Mouse (Mus musculus): Measurements from ENCODE around the gene Iqcj. TPM values are rescaled to one million over a fixed set of nuclear protein-coding genes. Genes with fewer than 3 reads are reported as not detected.
A peak's percentile ranks its signal among the peaks of the same experiment; 100 is the strongest.

The Iqcj gene
- 1 to 10 TPM; 2.1 to 3.6 (median 2.9) TPM for total RNA-seq (2022)

DNA sequence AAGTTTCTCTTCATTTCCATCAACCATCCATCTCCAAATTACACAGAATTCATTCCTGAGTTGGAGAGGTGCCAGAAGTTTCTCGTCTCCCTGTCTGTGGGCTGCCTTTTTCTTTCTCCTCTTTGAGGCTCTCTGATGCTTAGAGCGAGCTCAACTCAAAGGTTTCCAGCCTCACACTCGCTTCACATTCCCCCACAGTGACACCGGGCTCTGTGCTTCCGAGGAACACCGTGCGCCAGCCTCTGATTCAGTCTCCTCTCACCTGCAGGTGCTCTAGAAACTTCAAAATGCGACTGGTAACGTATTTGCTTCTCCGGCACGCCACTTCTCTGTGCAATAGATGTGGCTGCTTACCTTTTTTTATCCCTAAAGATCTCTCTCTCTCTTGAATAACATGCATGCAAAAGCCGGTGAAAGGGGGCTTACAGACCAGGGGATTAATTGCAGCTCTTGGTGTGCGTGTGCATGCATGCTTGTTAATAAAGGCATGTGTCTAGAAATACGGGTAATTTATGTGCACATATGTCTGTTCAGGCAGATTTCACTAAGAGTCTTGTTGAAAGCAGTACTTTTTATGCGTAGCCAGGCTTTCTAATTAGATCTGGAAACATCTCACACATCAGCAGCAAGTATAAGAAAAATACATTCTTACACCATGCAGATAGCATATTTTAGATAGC lies at the start of gene Iqcj, which contains the start of gene Iqschfp:
Gene Iqcj, plus strand, starts transcription at position 195 of the 680 bp plus-strand sequence.
Gene Iqschfp, plus strand, starts transcription at position 207 of the 680 bp plus-strand sequence.
- peak; percentile 11 to 28 for DNase-seq (ENCODE audit: low spot score in 2 of 2)

GRCm38 (mm10) chr3:67852397-67852796 lies 39.6 kb upstream of the Iqcj start:
- DNase-seq (ENCODE audit: low spot score in 2 of 2): no peak

DNA sequence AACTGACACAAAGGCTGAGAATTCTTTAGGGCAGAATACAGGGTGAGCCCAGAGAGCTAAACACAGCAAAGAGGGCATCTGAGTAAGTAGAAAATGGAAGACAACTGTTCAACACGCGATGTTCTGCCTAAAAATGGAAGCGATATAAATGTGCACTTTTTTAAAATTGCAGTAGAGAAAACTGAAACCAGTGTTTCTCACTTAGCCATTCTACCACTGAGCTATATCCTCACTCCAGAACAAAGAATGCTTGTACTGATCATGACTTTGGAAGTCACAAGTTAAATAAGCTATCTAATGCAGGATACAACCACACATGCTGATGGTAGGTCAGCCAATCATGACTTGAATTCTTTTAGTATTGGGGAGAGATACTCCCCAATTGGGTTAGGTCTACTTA lies 30.5 kb upstream of the Iqcj start:
- no peak for DNase-seq (ENCODE audit: low spot score in 2 of 2)

- no peak for DNase-seq (ENCODE audit: low spot score in 2 of 2)
Observed at GRCm38 (mm10) chr3:67867420-67868065, 24.5 kb upstream of the Iqcj start.

GRCm38 (mm10) chr3:67869424-67869823 lies 22.6 kb upstream of the Iqcj start:
- no peak for DNase-seq (ENCODE audit: low spot score in 2 of 2)

- DNase-seq (ENCODE audit: low spot score in 2 of 2): no peak
Observed at GRCm38 (mm10) chr3:67877253-67877652, 14.8 kb upstream of the Iqcj start.

DNA sequence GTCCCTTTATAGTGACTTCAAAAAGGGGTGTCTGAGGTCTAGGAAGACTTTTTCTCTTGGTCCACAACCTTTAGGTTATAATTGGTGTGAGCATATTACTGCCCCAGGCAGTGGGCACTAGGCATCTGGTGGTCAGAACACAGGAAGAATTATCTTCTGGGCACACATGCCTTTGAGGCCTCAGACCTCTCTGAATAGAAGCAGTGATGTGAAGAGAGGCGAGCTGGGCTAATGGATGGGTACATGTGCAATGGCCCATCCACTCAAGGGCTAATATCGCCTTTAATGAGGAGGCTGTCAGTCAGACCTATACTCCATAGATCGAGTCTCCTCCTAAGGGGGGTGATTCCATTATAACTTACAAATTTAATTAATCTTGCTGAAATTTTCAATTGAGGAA lies 7.7 kb upstream of the Iqcj start:
- DNase-seq (ENCODE audit: low spot score in 2 of 2): no peak

DNA sequence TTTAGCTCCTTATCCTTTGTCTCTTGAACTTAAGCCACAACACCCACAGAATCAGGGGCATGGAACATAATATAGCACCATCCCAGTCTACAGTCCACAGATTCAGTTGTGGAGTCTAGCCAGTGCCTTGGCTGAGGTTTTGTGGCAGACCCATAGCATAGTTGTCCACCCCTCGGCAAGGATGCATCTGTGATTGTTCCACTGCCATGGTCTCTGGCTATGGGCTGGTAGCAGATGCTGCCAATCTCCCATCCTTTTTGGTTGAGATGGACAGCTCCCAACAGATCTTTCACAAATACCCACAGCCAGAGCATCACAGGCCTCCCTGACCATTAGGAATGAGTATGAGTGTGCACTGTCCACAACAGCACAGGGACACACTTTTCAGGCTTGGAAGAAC lies 5.8 kb upstream of the Iqcj start:
- no peak for DNase-seq (ENCODE audit: low spot score in 2 of 2)

DNA sequence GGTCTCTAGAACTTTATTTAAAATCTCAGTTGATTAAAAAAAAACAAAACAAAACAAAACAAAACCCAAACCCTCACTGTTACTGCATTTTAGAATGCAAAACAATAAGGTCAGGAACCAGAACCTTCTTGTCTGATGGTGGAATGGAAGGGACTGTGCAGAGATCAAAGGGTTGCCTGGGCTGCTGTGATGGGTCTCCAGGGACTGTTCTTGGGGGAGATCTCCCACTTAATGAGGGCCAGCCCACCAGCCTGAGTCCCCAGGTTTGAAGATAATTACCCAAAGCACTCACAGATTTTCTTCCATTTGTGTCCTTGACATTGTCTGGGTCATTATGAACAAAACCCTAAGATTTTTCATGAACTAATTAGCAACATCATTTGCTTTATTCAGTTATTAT lies 4.8 kb upstream of the Iqcj start:
- DNase-seq (ENCODE audit: low spot score in 2 of 2): no peak

- peak in 1 of 2 experiments; percentile 13 for DNase-seq (ENCODE audit: low spot score in 2 of 2)
Observed at GRCm38 (mm10) chr3:67892768-67893167, 748 bp downstream of the Iqcj start.

GRCm38 (mm10) chr3:67902517-67902916 lies 10.5 kb downstream of the Iqcj start:
- DNase-seq (ENCODE audit: low spot score in 2 of 2): no peak

GRCm38 (mm10) chr3:67908586-67908985 lies 16.6 kb downstream of the Iqcj start:
- DNase-seq (ENCODE audit: low spot score in 2 of 2): no peak

DNA sequence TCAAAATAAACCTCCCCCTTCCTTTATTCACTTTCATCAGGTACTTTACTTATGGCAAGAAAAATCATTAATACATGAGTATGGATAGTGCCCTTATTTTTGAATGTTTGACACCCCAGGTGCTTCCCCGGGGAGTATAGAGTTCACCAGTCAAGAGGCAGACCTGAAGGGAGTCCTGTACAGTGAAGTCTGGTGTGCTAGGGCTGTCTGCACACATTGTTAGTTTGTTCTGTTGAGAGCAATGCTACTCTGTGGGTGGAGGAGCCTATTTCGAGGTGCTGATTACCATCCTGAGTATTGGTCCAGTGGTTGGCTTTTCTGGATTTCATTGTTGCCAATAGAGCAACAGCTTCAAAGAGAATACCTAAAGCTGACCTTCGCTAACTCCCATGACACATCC lies 26.1 kb downstream of the Iqcj start:
- DNase-seq (ENCODE audit: low spot score in 2 of 2): no peak

DNA sequence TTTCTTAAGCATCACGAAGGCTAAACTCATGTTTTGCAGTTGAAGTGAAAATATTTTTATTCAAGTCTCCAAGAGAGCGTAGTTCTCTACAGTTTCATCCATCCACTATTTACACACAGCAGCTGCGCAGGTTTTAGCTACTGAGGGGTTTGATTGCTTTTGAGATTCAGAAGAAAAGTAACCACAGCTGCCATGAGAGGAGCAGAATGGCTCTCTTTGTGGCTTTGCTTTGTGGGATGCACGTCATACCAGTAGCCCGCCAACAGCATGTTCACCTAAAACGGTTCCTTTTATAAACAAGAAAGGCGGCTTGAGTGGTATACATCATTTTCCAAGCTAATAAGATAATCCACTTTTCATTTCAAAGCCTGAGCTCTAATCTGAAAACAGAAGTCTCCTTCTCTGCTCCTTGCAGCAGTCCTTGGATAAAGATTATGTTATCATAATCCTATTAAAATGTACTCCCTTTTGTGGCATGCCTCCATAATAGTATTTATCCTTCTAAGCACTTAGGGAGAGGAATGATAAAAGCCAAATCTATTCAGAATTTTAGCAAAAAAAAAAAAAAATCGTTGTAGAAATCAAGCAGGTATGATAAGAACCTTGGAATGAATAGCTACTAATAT lies 26.7 kb downstream of the Iqcj start:
- DNase-seq (ENCODE audit: low spot score in 2 of 2): no peak

- DNase-seq (ENCODE audit: low spot score in 2 of 2): no peak
Observed at GRCm38 (mm10) chr3:67923095-67923494, 31.1 kb downstream of the Iqcj start.

GRCm38 (mm10) chr3:67925453-67925852 lies 33.4 kb downstream of the Iqcj start:
- no peak for DNase-seq (ENCODE audit: low spot score in 2 of 2)

DNA sequence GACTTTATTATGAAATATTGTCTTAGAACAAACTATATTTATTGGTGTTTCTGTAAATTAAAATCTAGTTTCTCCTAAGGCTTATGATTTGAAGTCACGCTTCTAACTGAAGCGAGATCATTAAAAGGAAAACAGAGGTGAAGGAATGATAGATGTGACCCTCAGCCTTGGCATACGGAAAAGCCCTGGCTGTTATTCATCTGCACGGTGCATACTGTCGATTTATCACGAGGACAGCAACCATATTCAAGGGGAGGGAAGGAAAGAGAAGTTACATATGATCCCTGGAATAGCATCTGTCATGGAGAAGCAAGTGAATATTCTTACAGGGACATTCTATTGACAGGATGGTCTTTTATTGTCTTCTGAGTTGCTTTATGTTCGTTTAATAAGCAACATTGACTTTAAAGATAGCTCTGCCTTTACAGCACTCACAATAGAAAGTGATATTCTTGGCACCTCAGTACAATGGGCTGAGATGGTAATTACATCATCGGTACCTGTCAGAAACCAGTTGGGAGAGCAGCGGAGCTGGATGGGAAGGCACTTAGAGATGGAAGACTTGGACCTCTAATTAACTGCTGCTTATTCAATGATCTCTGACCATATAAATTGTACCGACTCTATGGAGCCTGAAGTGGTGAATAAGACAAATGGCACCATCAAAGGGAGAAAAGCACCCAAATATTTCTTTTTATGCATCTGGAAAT lies 38.6 kb downstream of the Iqcj start:
- no peak for DNase-seq (ENCODE audit: low spot score in 2 of 2)

- DNase-seq (ENCODE audit: low spot score in 2 of 2): no peak
Observed at GRCm38 (mm10) chr3:67931181-67931580, 39.2 kb downstream of the Iqcj start.

- no peak for DNase-seq (ENCODE audit: low spot score in 2 of 2)
Observed at GRCm38 (mm10) chr3:67931914-67932313, 39.9 kb downstream of the Iqcj start.

GRCm38 (mm10) chr3:67935829-67936228 lies 43.8 kb downstream of the Iqcj start:
- no peak for DNase-seq (ENCODE audit: low spot score in 2 of 2)

DNA sequence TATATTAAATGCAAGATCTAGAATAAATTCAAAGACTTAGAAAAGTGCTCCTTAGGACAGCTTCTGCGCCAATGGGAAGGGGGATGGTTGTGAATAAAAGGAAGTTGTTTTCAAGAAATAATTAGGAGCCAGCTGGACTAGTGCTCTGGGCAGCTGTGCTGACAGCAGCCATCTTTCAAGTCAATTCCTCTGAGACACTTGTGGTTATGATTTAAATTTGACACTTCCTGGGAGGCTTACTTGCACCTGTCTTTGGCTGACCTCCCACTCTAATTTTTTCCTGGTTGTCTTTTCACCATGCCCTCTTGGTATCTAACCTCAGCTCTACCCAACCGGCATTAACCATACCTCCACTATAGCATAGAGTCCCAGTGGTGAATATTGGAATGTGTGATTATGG lies 55.0 kb downstream of the Iqcj start:
- DNase-seq (ENCODE audit: low spot score in 2 of 2): no peak

- DNase-seq (ENCODE audit: low spot score in 2 of 2): no peak
Observed at GRCm38 (mm10) chr3:67952517-67952940, 60.5 kb downstream of the Iqcj start.

Measured in left cerebral cortex, adult 8-10 months (tissue).